Comparison of ENCODE assay signal across 15 mouse cellular contexts in the genomic region with DNA sequence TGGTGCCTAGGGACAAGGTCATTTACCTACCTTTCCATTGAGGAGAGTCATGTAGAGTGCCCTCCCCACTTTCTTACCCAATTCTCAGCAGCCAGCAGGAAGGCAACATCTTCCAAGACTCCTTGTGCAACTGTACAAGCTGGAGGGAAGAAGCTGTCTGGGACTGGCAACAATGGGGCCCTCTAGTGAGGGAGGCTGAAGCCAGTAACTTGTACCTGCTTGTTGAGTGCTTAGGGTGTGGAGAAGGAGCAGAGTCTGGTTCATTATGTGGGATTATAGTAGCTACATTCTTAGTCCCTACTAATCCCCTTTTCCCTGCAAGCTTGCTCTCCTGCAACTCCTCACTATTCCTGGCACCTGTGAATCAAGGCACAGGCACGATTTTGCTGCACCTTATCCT.
"Had no signal": no experiment of that assay in that cellular context is flagged by ENCODE, and none has a peak within 500 bp of the region (broad histone marks: within the 10 kb centered on the region; RNA-seq: fewer than 3 reads in every experiment).

No protein-coding gene starts in this region.

- H3K9ac ChIP-seq: liver, postnatal 0 days; lung, embryonic 15.5 days; midbrain, embryonic 15.5 days; neural tube, embryonic 12.5 days had no signal

- H3K27me3 ChIP-seq: lung, embryonic 15.5 days; midbrain, embryonic 15.5 days; neural tube, embryonic 12.5 days had no signal

- H3K27ac ChIP-seq: left cerebral cortex, adult 2 months; limb, embryonic 10.5 days; lung, embryonic 15.5 days; macrophage; midbrain, embryonic 15.5 days; neural tube, embryonic 12.5 days had no signal

- ATAC-seq: liver, postnatal 0 days; midbrain, embryonic 15.5 days had no signal

- H3K4me1 ChIP-seq: limb, embryonic 10.5 days; neural tube, embryonic 12.5 days had no signal

- H3K4me2 ChIP-seq: liver, embryonic 11.5 days; lung, embryonic 15.5 days; midbrain, embryonic 11.5 days; midbrain, embryonic 15.5 days; neural tube, embryonic 12.5 days had no signal

- DNase-seq: kidney, postnatal 14 days; liver, postnatal 0 days; retina, postnatal 1 day; right cerebral cortex, postnatal 4 days; spleen, adult 18-20 months; thymus, postnatal 36 days had no signal

- H3K4me3 ChIP-seq: left cerebral cortex, adult 2 months; limb, embryonic 10.5 days; lung, embryonic 15.5 days; megakaryocyte, embryonic 14.5 days; midbrain, embryonic 15.5 days; neural tube, embryonic 12.5 days had no signal

- H3K9me3 ChIP-seq: limb, embryonic 10.5 days; lung, embryonic 15.5 days; megakaryocyte, embryonic 14.5 days; midbrain, embryonic 15.5 days; neural tube, embryonic 12.5 days had no signal
